Mouse (Mus musculus) lung, postnatal 14 days (tissue): Measurements from ENCODE around the gene Foxl2.

Experiments used
- DNase-seq: peaks from one replicate; pipeline ENCODE4 v3.0.0; 2021

The Foxl2 gene

GRCm38 (mm10) chr9:98955103-98955715, at the start of gene Foxl2:
Gene Foxl2 (plus strand): TSS chr9:98955288.
- no peak for DNase-seq

GRCm38 (mm10) chr9:98920629-98921523, 34.2 kb upstream of the Foxl2 start:
- DNase-seq, result no peak

GRCm38 (mm10) chr9:98923119-98923518, 32.0 kb upstream of the Foxl2 start:
- no peak for DNase-seq

GRCm38 (mm10) chr9:98924183-98924582, 30.9 kb upstream of the Foxl2 start:
- DNase-seq, result no peak

GRCm38 (mm10) chr9:98929496-98929895, 25.6 kb upstream of the Foxl2 start:
- no peak for DNase-seq

GRCm38 (mm10) chr9:98932931-98933330, 22.2 kb upstream of the Foxl2 start:
- DNase-seq, result no peak

GRCm38 (mm10) chr9:98935190-98935909, 19.7 kb upstream of the Foxl2 start:
- DNase-seq, result no peak

GRCm38 (mm10) chr9:98939290-98939689, 15.8 kb upstream of the Foxl2 start:
- no peak for DNase-seq

GRCm38 (mm10) chr9:98952171-98953050, 2.7 kb upstream of the Foxl2 start:
- no peak for DNase-seq

GRCm38 (mm10) chr9:98953291-98953690, 1.8 kb upstream of the Foxl2 start:
- DNase-seq, result no peak

GRCm38 (mm10) chr9:98953830-98954229, 1.3 kb upstream of the Foxl2 start:
- no peak for DNase-seq

- no peak for DNase-seq
Measured at GRCm38 (mm10) chr9:98954391-98955102, 541 bp upstream of the Foxl2 start.

GRCm38 (mm10) chr9:98955716-98956224, 682 bp downstream of the Foxl2 start:
- no peak for DNase-seq

- no peak for DNase-seq
Measured at GRCm38 (mm10) chr9:98956591-98957381, 1.7 kb downstream of the Foxl2 start.

- no peak for DNase-seq
Measured at GRCm38 (mm10) chr9:98957751-98958351, 2.8 kb downstream of the Foxl2 start.

- no peak for DNase-seq
Measured at GRCm38 (mm10) chr9:98958628-98959027, 3.5 kb downstream of the Foxl2 start.

GRCm38 (mm10) chr9:98959851-98960250, 4.8 kb downstream of the Foxl2 start:
- no peak for DNase-seq

- no peak for DNase-seq
Measured at GRCm38 (mm10) chr9:98960348-98960747, 5.3 kb downstream of the Foxl2 start.

GRCm38 (mm10) chr9:98961591-98962477, 6.7 kb downstream of the Foxl2 start:
- no peak for DNase-seq
